Mouse (Mus musculus) testis, postnatal 10 days (tissue): Measurements from ENCODE around the gene Pibf1.

ENCODE experiments used
- DNase-seq: peaks from one replicate; pipeline ENCODE4 v3.0.0; 2021; ENCODE audit warnings: low spot score

Gene Pibf1

GRCm38 (mm10) chr14:99141786-99142633 lies 42.8 kb downstream of the Pibf1 start:
- DNase-seq, result peak; percentile 93

- DNase-seq, result no peak
These were observed 47.6 kb downstream of the Pibf1 start for GRCm38 (mm10) chr14:99146841-99147240.

DNA sequence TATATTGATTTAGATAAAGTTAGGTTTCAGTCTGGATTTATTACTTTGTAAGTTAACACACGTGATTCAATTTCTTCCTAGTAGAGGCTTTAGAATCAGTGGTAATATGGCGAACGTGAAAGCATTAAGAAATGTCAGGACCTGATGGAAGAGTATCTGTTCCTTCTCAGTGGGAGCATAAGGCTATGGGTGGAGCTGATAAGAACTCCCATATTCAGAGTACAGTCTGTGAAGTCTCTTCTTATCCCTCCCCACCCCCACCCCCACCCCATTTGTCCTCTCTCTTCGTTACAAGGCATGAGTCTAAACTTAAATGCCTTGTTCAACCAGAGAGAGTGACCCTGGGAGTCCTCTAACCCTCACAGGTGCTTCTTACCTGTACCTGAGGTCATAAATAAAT lies 53.5 kb downstream of the Pibf1 start:
- DNase-seq, result no peak

DNA sequence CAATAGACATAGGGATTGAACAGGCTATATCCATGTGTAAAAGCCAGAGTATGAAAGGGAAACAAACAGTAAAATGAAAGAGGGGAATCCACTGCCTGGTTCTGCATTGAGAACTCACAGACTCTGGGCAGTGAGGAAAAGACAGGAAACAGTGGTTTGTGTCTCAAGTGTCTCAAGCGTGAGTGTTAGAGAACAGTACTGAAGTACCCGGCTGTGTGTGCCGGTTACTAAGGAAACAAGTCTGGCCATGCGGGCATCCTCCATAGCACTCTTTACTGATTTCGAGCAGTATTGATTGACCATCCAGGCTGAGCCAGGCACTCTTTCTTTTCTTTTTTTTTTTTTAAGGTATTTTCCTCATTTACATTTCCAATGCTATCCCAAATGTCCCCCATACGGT lies 60.7 kb downstream of the Pibf1 start:
- no peak for DNase-seq

DNA sequence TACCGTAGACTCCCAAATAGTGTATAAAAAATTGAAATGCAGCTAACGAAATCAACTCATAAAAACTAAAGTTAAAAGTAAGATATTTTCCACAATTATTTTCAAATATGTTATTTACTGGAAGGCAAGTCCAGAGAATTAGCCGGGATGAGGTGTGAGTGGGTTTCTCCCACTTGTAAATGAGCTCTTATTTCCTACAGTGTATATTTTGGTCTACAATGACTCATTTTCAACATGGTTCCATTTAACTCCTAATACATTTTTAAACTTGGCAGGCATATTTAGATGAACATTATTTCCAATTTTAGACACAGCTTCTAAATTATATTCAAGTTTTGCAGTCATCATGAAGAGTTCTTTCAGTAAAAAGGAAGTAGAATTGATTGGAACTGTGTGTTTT lies 63.8 kb downstream of the Pibf1 start:
- no peak for DNase-seq

GRCm38 (mm10) chr14:99174138-99174745 lies 75.0 kb downstream of the Pibf1 start:
- no peak for DNase-seq

- DNase-seq, result no peak
These were observed 77.3 kb downstream of the Pibf1 start for GRCm38 (mm10) chr14:99176559-99176958.

GRCm38 (mm10) chr14:99190153-99190790 lies 91.0 kb downstream of the Pibf1 start:
- no peak for DNase-seq

- DNase-seq, result no peak
These were observed 106.6 kb downstream of the Pibf1 start for GRCm38 (mm10) chr14:99205865-99206264.

DNA sequence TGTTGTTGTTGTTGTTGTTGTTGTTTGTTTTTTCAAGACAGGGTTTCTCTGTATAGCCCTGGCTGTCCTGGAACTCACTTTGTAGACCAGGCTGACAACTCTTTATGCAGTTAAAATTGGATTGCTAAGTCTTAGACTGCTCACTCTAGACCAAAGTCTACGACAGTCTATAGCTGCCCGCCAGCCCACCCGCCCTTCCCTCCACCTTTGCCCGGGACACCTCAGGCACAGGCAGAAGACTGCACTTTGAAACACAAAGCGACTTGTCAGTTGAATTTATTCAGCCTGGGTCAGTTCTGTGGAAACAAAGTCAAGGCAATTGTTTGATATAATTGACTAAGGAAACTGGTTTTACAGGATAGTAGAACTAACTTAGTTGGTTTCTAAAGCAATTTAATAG lies 107.4 kb downstream of the Pibf1 start:
- DNase-seq, result no peak

DNA sequence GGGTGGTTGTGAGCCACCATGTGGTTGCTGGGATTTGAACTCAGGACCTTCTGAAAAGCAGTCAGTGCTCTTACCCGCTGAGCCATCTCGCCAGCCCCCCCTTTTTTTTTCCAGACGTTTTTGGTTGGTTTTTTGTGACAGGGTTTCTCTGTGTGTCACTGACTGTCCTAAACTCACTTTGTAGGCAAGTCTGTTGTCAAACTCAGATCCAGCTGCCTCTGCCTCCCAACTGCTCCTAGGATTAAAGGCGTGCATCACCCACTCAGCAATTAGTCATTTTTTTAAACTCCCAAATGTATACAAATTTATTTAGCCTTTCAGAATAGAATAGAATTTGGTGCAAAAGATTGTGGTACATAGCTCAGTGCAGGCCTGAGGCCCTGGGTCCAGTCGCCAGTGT lies 111.2 kb downstream of the Pibf1 start:
- DNase-seq, result no peak

GRCm38 (mm10) chr14:99218396-99219012 lies 119.3 kb downstream of the Pibf1 start:
- no peak for DNase-seq

GRCm38 (mm10) chr14:99219757-99220171 lies 120.5 kb downstream of the Pibf1 start:
- no peak for DNase-seq

- no peak for DNase-seq
These were observed 126.7 kb downstream of the Pibf1 start for GRCm38 (mm10) chr14:99225929-99226328.

- DNase-seq, result no peak
These were observed 130.0 kb downstream of the Pibf1 start for GRCm38 (mm10) chr14:99229071-99229780.

GRCm38 (mm10) chr14:99233056-99233455 lies 133.8 kb downstream of the Pibf1 start:
- no peak for DNase-seq

DNA sequence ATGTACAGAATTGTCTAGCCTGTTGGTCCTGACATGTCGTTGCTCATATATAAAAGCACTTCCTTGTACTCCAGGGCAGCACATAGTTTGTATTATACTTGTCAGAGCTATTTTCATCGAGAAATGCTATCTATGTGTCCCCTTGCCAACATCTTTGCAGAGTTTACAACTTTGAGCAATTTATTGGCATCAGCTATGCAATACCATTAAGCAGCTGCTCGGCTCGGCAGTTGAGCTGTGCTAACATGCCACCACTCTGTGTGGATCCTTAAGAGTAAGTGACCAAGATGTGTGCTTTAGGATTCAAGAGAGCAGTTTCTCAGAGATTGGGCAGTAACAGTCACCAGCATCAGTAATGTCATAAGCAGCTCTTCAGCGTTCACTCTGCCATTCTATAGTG lies 137.9 kb downstream of the Pibf1 start:
- DNase-seq, result no peak

- no peak for DNase-seq
These were observed 141.3 kb downstream of the Pibf1 start for GRCm38 (mm10) chr14:99240563-99240962.

GRCm38 (mm10) chr14:99244508-99244907 lies 145.3 kb downstream of the Pibf1 start:
- DNase-seq, result no peak

- DNase-seq, result no peak
These were observed 162.8 kb downstream of the Pibf1 start for GRCm38 (mm10) chr14:99262026-99262425.

GRCm38 (mm10) chr14:99263816-99264215 lies 164.6 kb downstream of the Pibf1 start:
- no peak for DNase-seq

DNA sequence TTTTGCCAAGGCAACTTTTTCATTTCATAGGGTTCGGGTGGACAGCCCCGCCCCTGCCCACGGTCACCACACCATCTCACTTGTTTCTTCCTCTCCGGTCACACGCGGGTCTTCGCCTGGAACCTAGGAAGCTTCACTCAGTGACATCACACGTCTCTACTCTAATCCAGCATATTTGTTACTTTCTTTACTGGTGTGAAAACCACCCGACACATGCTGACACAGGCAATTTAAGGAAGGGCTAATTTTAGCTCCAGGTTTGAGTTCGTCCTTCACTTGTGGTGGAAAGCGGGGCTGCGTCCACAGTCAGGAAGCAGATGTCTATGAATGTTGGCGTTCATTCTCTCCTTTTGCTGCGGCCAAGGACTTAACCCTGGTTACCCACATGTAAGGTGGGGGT lies 166.6 kb downstream of the Pibf1 start:
- DNase-seq, result no peak
